Mouse (Mus musculus) midbrain, embryonic 11.5 days (tissue): ENCODE data around the gene Adra1b. TPM values are rescaled to one million over a fixed set of nuclear protein-coding genes. Genes with fewer than 3 reads are reported as not detected.

Source experiments
- ATAC-seq: fragments of 200-750 bp; cut with Nextera tagmentation; 2 replicates; pipeline ENCODE4 v1.8.0; 2017; ENCODE audit warnings: moderate TSS enrichment, moderate library complexity; ENCODE audit not compliant: low FRiP score
- DNase-seq: peaks from one replicate; pipeline ENCODE4 v3.0.0; 2015; ENCODE audit warnings: low spot score; ENCODE audit errors: missing footprints
- H3K27ac ChIP-seq: fragments of 300-500 bp; sonication (generic); 2 replicates; pipeline ENCODE4 v1.5.1; 2014; ENCODE audit warnings: low read depth, low read length
- H3K27me3 ChIP-seq: fragments of 300-500 bp; sonication (generic); 2 replicates; pipeline ENCODE4 v1.6.1; 2014; ENCODE audit warnings: mild to moderate bottlenecking, low read length, moderate library complexity, mixed read lengths; ENCODE audit not compliant: control insufficient read depth, insufficient read depth
- H3K36me3 ChIP-seq: fragments of 300-500 bp; sonication (generic); 2 replicates; pipeline ENCODE4 v1.6.1; 2014; ENCODE audit warnings: mild to moderate bottlenecking, low read length, moderate library complexity, mixed read lengths; ENCODE audit not compliant: control insufficient read depth, insufficient read depth
- H3K4me1 ChIP-seq: fragments of 300-500 bp; sonication (generic); 2 replicates; pipeline ENCODE4 v1.6.1; 2014; ENCODE audit warnings: low read length; ENCODE audit not compliant: control insufficient read depth, insufficient read depth
- H3K4me2 ChIP-seq: fragments of 300-500 bp; sonication (generic); 2 replicates; pipeline ENCODE4 v1.6.1; 2014; ENCODE audit warnings: mild to moderate bottlenecking, moderate library complexity
- H3K4me3 ChIP-seq: fragments of 300-500 bp; sonication (generic); 2 replicates; pipeline ENCODE4 v1.5.1; 2014; ENCODE audit warnings: low read depth, low read length
- H3K9ac ChIP-seq: fragments of 300-500 bp; sonication (generic); 2 replicates; pipeline ENCODE4 v1.6.1; 2014; ENCODE audit warnings: low read length
- H3K9me3 ChIP-seq: fragments of 300-500 bp; sonication (generic); 2 replicates; pipeline ENCODE4 v1.6.1; 2016; ENCODE audit warnings: low read length; ENCODE audit not compliant: control insufficient read depth
- WGBS: fragments of 180-500 bp; shearing (Covaris S2); extraction: QIAGEN DNeasy Blood & Tissue Kit; methylation state at CpG from one replicate; pipeline ENCODE4 v1.1.7; 2014; 5-methylcytosine and 5-hydroxymethylcytosine counted together
- polyA plus RNA-seq: library from polyadenylated mRNA; unstranded; fragments of >200 nt; fragmentation: Nextera tagmentation; extraction: Ambion mirVana; gene quantifications from 2 replicates; pipeline ENCODE4 v1.2.1, GENCODE M21; 2014

Adra1b gene
- polyA plus RNA-seq, 1 experiment from 2014 or later, result 0.31 TPM

GRCm38 (mm10) chr11:43812535-43812934 lies 88.5 kb downstream of the Adra1b start:
- Histone ChIP-seq H3K36me3 (no peaks in the 10 kb centered on the region), H3K4me3 (no peak overlapping the region), H3K27me3 (no peaks in the 10 kb centered on the region), H3K9ac (no peak overlapping the region), H3K9me3 (no peaks in the 10 kb centered on the region), H3K4me1 (peaks cover 6% of the 10 kb centered on the region), H3K4me2 (no peak overlapping the region), H3K27ac (no peak overlapping the region)
- WGBS, result 51% methylated on average over 5 of the region's 5 CpGs
- ATAC-seq, result no peak
- DNase-seq, result no peak

- Histone ChIP-seq H3K4me1 (no peaks in the 10 kb centered on the region; the same call in 1 of the 2 replicates), H3K4me3 (no peak overlapping the region), H3K36me3 (no peaks in the 10 kb centered on the region), H3K4me2 (no peak overlapping the region), H3K27ac (no peak overlapping the region), H3K9me3 (no peaks in the 10 kb centered on the region), H3K9ac (no peak overlapping the region), H3K27me3 (no peaks in the 10 kb centered on the region)
- WGBS, result 83% methylated on average over 5 of the region's 5 CpGs
- DNase-seq (no peak), ATAC-seq (no peak)
Observed at GRCm38 (mm10) chr11:43807732-43808131, 93.3 kb downstream of the Adra1b start.

GRCm38 (mm10) chr11:43795992-43796391 lies 105.0 kb downstream of the Adra1b start:
- 83% methylated on average over 8 of the region's 8 CpGs for WGBS
- no peak for DNase-seq

GRCm38 (mm10) chr11:43790446-43790845 lies 110.6 kb downstream of the Adra1b start:
- no peak for DNase-seq
- no peak overlapping the region for H3K9ac ChIP-seq
- no peaks in the 10 kb centered on the region for H3K4me1 ChIP-seq
- 90% methylated on average over 6 of the region's 6 CpGs for WGBS
- H3K4me2 ChIP-seq, result no peak overlapping the region
- H3K36me3 ChIP-seq, result no peaks in the 10 kb centered on the region
- no peak overlapping the region for H3K4me3 ChIP-seq
- H3K27me3 ChIP-seq, result no peaks in the 10 kb centered on the region
- no peak for ATAC-seq
- no peaks in the 10 kb centered on the region for H3K9me3 ChIP-seq
- H3K27ac ChIP-seq, result no peak overlapping the region

More at GRCm38 (mm10) chr11:43795992-43796391, 105.0 kb downstream of the Adra1b start:
- Histone ChIP-seq H3K36me3 (no peaks in the 10 kb centered on the region), H3K4me3 (no peak overlapping the region), H3K4me1 (no peaks in the 10 kb centered on the region), H3K27ac (no peak overlapping the region), H3K9ac (no peak overlapping the region), H3K9me3 (no peaks in the 10 kb centered on the region), H3K27me3 (no peaks in the 10 kb centered on the region), H3K4me2 (no peak overlapping the region)
- no peak for ATAC-seq

- ATAC-seq, result peak; percentile 75; the same call in 1 of the 2 replicates
- Histone ChIP-seq H3K36me3 (no peaks in the 10 kb centered on the region), H3K27ac (no peak overlapping the region), H3K4me1 (no peaks in the 10 kb centered on the region), H3K4me2 (no peak overlapping the region), H3K27me3 (no peaks in the 10 kb centered on the region), H3K9ac (no peak overlapping the region), H3K9me3 (no peaks in the 10 kb centered on the region), H3K4me3 (no peak overlapping the region)
- peak; percentile 91 for DNase-seq
- WGBS, result 15% methylated on average over 2 of the region's 2 CpGs
Observed at GRCm38 (mm10) chr11:43783772-43784171, 117.2 kb downstream of the Adra1b start.

- 84% methylated on average over 5 of the region's 5 CpGs for WGBS
- DNase-seq, result no peak
- H3K27ac ChIP-seq, result no peak overlapping the region
- no peaks in the 10 kb centered on the region for H3K4me1 ChIP-seq
- no peak overlapping the region for H3K4me3 ChIP-seq
- no peak overlapping the region for H3K9ac ChIP-seq
- no peaks in the 10 kb centered on the region for H3K9me3 ChIP-seq
- no peak overlapping the region for H3K4me2 ChIP-seq
- H3K27me3 ChIP-seq, result no peaks in the 10 kb centered on the region
- H3K36me3 ChIP-seq, result no peaks in the 10 kb centered on the region
- ATAC-seq, result no peak
Observed at GRCm38 (mm10) chr11:43783106-43783505, 117.9 kb downstream of the Adra1b start.

GRCm38 (mm10) chr11:43779551-43779950 lies 121.5 kb downstream of the Adra1b start:
- H3K9ac ChIP-seq, result no peak overlapping the region
- H3K27me3 ChIP-seq, result peaks cover 13% of the 10 kb centered on the region
- WGBS, result 71% methylated on average over 5 of the region's 5 CpGs
- ATAC-seq (no peak), DNase-seq (no peak)
- no peaks in the 10 kb centered on the region for H3K36me3 ChIP-seq
- no peaks in the 10 kb centered on the region for H3K4me1 ChIP-seq
- H3K4me2 ChIP-seq, result no peak overlapping the region
- no peaks in the 10 kb centered on the region for H3K9me3 ChIP-seq
- H3K4me3 ChIP-seq, result no peak overlapping the region
- H3K27ac ChIP-seq, result no peak overlapping the region

GRCm38 (mm10) chr11:43776324-43776694 lies 124.7 kb downstream of the Adra1b start:
- ATAC-seq, result peak; percentile 50
- 22% methylated on average over 8 of the region's 8 CpGs for WGBS
- peak overlapping the region; percentile 58 for H3K9ac ChIP-seq

GRCm38 (mm10) chr11:43775469-43776323 lies 125.3 kb downstream of the Adra1b start:
- ATAC-seq (peak; percentile 73), DNase-seq (peak; percentile 93)
- peak overlapping the region; percentile 36 for H3K4me3 ChIP-seq
- H3K9me3 ChIP-seq, result no peaks in the 10 kb centered on the region
- H3K27me3 ChIP-seq, result peaks cover 13% of the 10 kb centered on the region
- peak overlapping the region; percentile 58 for H3K9ac ChIP-seq
- H3K4me1 ChIP-seq, result no peaks in the 10 kb centered on the region
- peak overlapping the region; percentile 73 for H3K4me2 ChIP-seq
- WGBS, result 12% methylated on average over 63 of the region's 63 CpGs
- H3K36me3 ChIP-seq, result no peaks in the 10 kb centered on the region
- H3K27ac ChIP-seq, result no peak overlapping the region

More at GRCm38 (mm10) chr11:43776324-43776694, 124.7 kb downstream of the Adra1b start:
- Histone ChIP-seq H3K4me1 (no peaks in the 10 kb centered on the region), H3K27me3 (peaks cover 13% of the 10 kb centered on the region), H3K4me2 (peak overlapping the region; percentile 73), H3K36me3 (no peaks in the 10 kb centered on the region), H3K27ac (no peak overlapping the region), H3K4me3 (peak overlapping the region; percentile 36), H3K9me3 (no peaks in the 10 kb centered on the region)
- DNase-seq, result no peak
